Mouse (Mus musculus): ENCODE data around the gene Gm20716. TPM values are rescaled to one million over a fixed set of nuclear protein-coding genes. Genes with fewer than 3 reads are reported as not detected.

The Gm20716 gene
- polyA plus RNA-seq, 1 experiment = 39.9 TPM

GRCm38 (mm10) chr2:168200014-168200691 lies 30.0 kb downstream of the Gm20716 start:
- Histone ChIP-seq H3K4me3 (replicated peaks; ENCODE audit: insufficient read depth, low read depth, low read length) (no peak overlapping the region), H3K4me1 (ENCODE audit: control insufficient read depth, insufficient read depth, low read length) (peaks cover 13% of the 10 kb centered on the region; the same call in 1 of the 2 replicates), H3K27ac (ENCODE audit: insufficient read depth, low read length) (no peak overlapping the region), H3K27me3 (ENCODE audit: control insufficient read depth, insufficient read depth, low read length) (no peaks in the 10 kb centered on the region)
- no peak for DNase-seq
- 81% methylated on average over 4 of the region's 5 CpGs for WGBS
- no peak for TF ChIP-seq POLR2A (IDR thresholded peaks at IDR 0.05; ENCODE audit: borderline replicate concordance, insufficient read depth, low read length)
- no peak for TF ChIP-seq CTCF (IDR thresholded peaks at IDR 0.05; ENCODE audit: borderline replicate concordance, insufficient read depth, low read depth, low read length)

GRCm38 (mm10) chr2:168199476-168199875 lies 30.7 kb downstream of the Gm20716 start:
- peaks cover 10% of the 10 kb centered on the region; the same call in 1 of the 2 replicates for H3K4me1 ChIP-seq (ENCODE audit: control insufficient read depth, insufficient read depth, low read length)
- H3K4me3 ChIP-seq (replicated peaks; ENCODE audit: insufficient read depth, low read depth, low read length) = no peak overlapping the region
- TF ChIP-seq POLR2A (IDR thresholded peaks at IDR 0.05; ENCODE audit: borderline replicate concordance, insufficient read depth, low read length) (no peak), CTCF (IDR thresholded peaks at IDR 0.05; ENCODE audit: borderline replicate concordance, insufficient read depth, low read depth, low read length) (no peak)
- no peak overlapping the region for H3K27ac ChIP-seq (ENCODE audit: insufficient read depth, low read length)
- H3K27me3 ChIP-seq (ENCODE audit: control insufficient read depth, insufficient read depth, low read length) = no peaks in the 10 kb centered on the region
- no peak for DNase-seq
- 73% methylated on average over 4 of the region's 4 CpGs for WGBS

GRCm38 (mm10) chr2:168198421-168198820 lies 31.7 kb downstream of the Gm20716 start:
- no peak overlapping the region for H3K4me3 ChIP-seq (replicated peaks; ENCODE audit: insufficient read depth, low read depth, low read length)
- peaks cover 10% of the 10 kb centered on the region; the same call in 1 of the 2 replicates for H3K4me1 ChIP-seq (ENCODE audit: control insufficient read depth, insufficient read depth, low read length)
- H3K27ac ChIP-seq (ENCODE audit: insufficient read depth, low read length) = no peak overlapping the region
- H3K27me3 ChIP-seq (ENCODE audit: control insufficient read depth, insufficient read depth, low read length) = no peaks in the 10 kb centered on the region
- 87% methylated on average over 1 of the region's 1 CpGs for WGBS
- no peak for DNase-seq
- TF ChIP-seq POLR2A (IDR thresholded peaks at IDR 0.05; ENCODE audit: borderline replicate concordance, insufficient read depth, low read length) = no peak
- TF ChIP-seq CTCF (IDR thresholded peaks at IDR 0.05; ENCODE audit: borderline replicate concordance, insufficient read depth, low read depth, low read length) = no peak

- Histone ChIP-seq H3K27me3 (ENCODE audit: control insufficient read depth, insufficient read depth, low read length) (no peaks in the 10 kb centered on the region), H3K4me1 (ENCODE audit: control insufficient read depth, insufficient read depth, low read length) (peaks cover 12% of the 10 kb centered on the region), H3K4me3 (replicated peaks; ENCODE audit: insufficient read depth, low read depth, low read length) (no peak overlapping the region), H3K27ac (ENCODE audit: insufficient read depth, low read length) (no peak overlapping the region)
- WGBS = 42% methylated on average over 2 of the region's 2 CpGs
- no peak for DNase-seq
- no peak for TF ChIP-seq CTCF (IDR thresholded peaks at IDR 0.05; ENCODE audit: borderline replicate concordance, insufficient read depth, low read depth, low read length)
- no peak for TF ChIP-seq POLR2A (IDR thresholded peaks at IDR 0.05; ENCODE audit: borderline replicate concordance, insufficient read depth, low read length)
Measured at GRCm38 (mm10) chr2:168195721-168196120, 34.4 kb downstream of the Gm20716 start.

- no peak for DNase-seq
- H3K27ac ChIP-seq (ENCODE audit: insufficient read depth, low read length) = no peak overlapping the region
- TF ChIP-seq POLR2A (IDR thresholded peaks at IDR 0.05; ENCODE audit: borderline replicate concordance, insufficient read depth, low read length) (no peak), CTCF (IDR thresholded peaks at IDR 0.05; ENCODE audit: borderline replicate concordance, insufficient read depth, low read depth, low read length) (no peak)
- H3K4me1 ChIP-seq (ENCODE audit: control insufficient read depth, insufficient read depth, low read length) = peaks cover 8% of the 10 kb centered on the region
- H3K27me3 ChIP-seq (ENCODE audit: control insufficient read depth, insufficient read depth, low read length) = no peaks in the 10 kb centered on the region
- H3K4me3 ChIP-seq (replicated peaks; ENCODE audit: insufficient read depth, low read depth, low read length) = no peak overlapping the region
- 59% methylated on average over 2 of the region's 2 CpGs for WGBS
Measured at GRCm38 (mm10) chr2:168193685-168194084, 36.5 kb downstream of the Gm20716 start.

- Histone ChIP-seq H3K4me1 (ENCODE audit: control insufficient read depth, insufficient read depth, low read length) (peaks cover 7% of the 10 kb centered on the region), H3K27ac (ENCODE audit: insufficient read depth, low read length) (no peak overlapping the region), H3K27me3 (ENCODE audit: control insufficient read depth, insufficient read depth, low read length) (no peaks in the 10 kb centered on the region), H3K4me3 (replicated peaks; ENCODE audit: insufficient read depth, low read depth, low read length) (no peak overlapping the region)
- no peak for DNase-seq
- TF ChIP-seq POLR2A (IDR thresholded peaks at IDR 0.05; ENCODE audit: borderline replicate concordance, insufficient read depth, low read length) (no peak), CTCF (IDR thresholded peaks at IDR 0.05; ENCODE audit: borderline replicate concordance, insufficient read depth, low read depth, low read length) (no peak)
- WGBS = 81% methylated on average over 2 of the region's 2 CpGs
Measured at GRCm38 (mm10) chr2:168191856-168192255, 38.3 kb downstream of the Gm20716 start.

- 47% methylated on average over 7 of the region's 7 CpGs for WGBS
- Histone ChIP-seq H3K4me3 (replicated peaks; ENCODE audit: insufficient read depth, low read depth, low read length) (no peak overlapping the region), H3K27ac (ENCODE audit: insufficient read depth, low read length) (no peak overlapping the region), H3K4me1 (ENCODE audit: control insufficient read depth, insufficient read depth, low read length) (peaks cover 4% of the 10 kb centered on the region; the same call in 1 of the 2 replicates), H3K27me3 (ENCODE audit: control insufficient read depth, insufficient read depth, low read length) (no peaks in the 10 kb centered on the region)
- TF ChIP-seq CTCF (IDR thresholded peaks at IDR 0.05; ENCODE audit: borderline replicate concordance, insufficient read depth, low read depth, low read length) (no peak), POLR2A (IDR thresholded peaks at IDR 0.05; ENCODE audit: borderline replicate concordance, insufficient read depth, low read length) (no peak)
- DNase-seq = no peak
Measured at GRCm38 (mm10) chr2:168175946-168176345, 54.2 kb downstream of the Gm20716 start.

- TF ChIP-seq POLR2A (IDR thresholded peaks at IDR 0.05; ENCODE audit: borderline replicate concordance, insufficient read depth, low read length) = no peak
- TF ChIP-seq CTCF (IDR thresholded peaks at IDR 0.05; ENCODE audit: borderline replicate concordance, insufficient read depth, low read depth, low read length) = no peak
- 26% methylated on average over 13 of the region's 13 CpGs for WGBS
Measured at GRCm38 (mm10) chr2:168170167-168170685, 59.9 kb downstream of the Gm20716 start.

More at GRCm38 (mm10) chr2:168170167-168170685, 59.9 kb downstream of the Gm20716 start:
- Histone ChIP-seq H3K4me1 (ENCODE audit: control insufficient read depth, insufficient read depth, low read length) (peaks cover 4% of the 10 kb centered on the region; the same call in 1 of the 2 replicates), H3K4me3 (replicated peaks; ENCODE audit: insufficient read depth, low read depth, low read length) (no peak overlapping the region), H3K27ac (ENCODE audit: insufficient read depth, low read length) (no peak overlapping the region), H3K27me3 (ENCODE audit: control insufficient read depth, insufficient read depth, low read length) (no peaks in the 10 kb centered on the region)
- no peak for DNase-seq

Measured in cerebellum, adult 2 months (tissue).